Mouse (Mus musculus) erythroblast, embryonic 14.5 days (primary cell): Measurements from ENCODE around the gene Pdcd11.

Experiments used
- GATA1 ChIP-seq: IDR thresholded peaks from 2 replicates; pipeline ENCODE4 v1.6.1; 2012; ENCODE audit warnings: low read length, inconsistent platforms, mixed read lengths
- TAL1 ChIP-seq: IDR thresholded peaks from 3 replicates; pipeline ENCODE4 v1.6.1; 2012; ENCODE audit warnings: low read length, inconsistent platforms, mixed read lengths

DNA sequence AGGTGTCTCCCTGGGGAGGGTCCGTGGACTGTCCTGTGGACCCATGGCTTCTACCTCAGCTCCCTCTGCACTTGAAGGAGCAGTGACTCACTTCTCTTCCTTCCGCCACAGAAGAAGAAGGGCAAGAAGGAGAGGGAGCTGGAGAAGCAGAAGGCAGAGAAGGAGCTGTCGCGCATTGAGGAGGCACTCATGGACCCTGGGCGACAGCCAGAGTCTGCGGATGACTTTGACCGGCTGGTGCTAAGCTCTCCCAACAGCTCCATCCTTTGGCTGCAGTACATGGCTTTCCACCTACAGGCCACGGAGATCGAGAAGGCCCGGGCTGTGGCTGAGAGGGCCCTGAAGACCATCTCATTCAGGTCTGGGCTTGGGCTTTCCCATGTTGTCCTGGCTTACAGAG lies 37.6 kb downstream of the Pdcd11 start:
- TF ChIP-seq TAL1 (no peak), GATA1 (no peak)
